Mouse (Mus musculus): ENCODE data around the gene Rpl29. TPM values are rescaled to one million over a fixed set of nuclear protein-coding genes. Genes with fewer than 3 reads are reported as not detected.

Rpl29 gene
- polyA plus RNA-seq, 1 experiment, result 145 TPM

- H3K4me3 ChIP-seq (replicated peaks; ENCODE audit: control insufficient read depth, low read depth, low read length), result no peak overlapping the region
- no peak overlapping the region for H3K27ac ChIP-seq (ENCODE audit: control insufficient read depth, insufficient read depth, low read depth, low read length, poor library complexity)
- H3K4me1 ChIP-seq (ENCODE audit: control insufficient read depth, insufficient read depth, low read length), result no peaks in the 10 kb centered on the region
- WGBS, result 91% methylated on average over 9 of the region's 9 CpGs
- TF ChIP-seq POLR2A (IDR thresholded peaks at IDR 0.05; ENCODE audit: borderline replicate concordance, control insufficient read depth, low read depth, low read length) (no peak), CTCF (IDR thresholded peaks at IDR 0.05; ENCODE audit: control insufficient read depth, insufficient read depth, low read length) (no peak)
These were observed 31.8 kb downstream of the Rpl29 start for GRCm38 (mm10) chr9:106461026-106461415.

GRCm38 (mm10) chr9:106461641-106462429 is 32.6 kb downstream of the Rpl29 start:
- 87% methylated on average over 16 of the region's 16 CpGs for WGBS
- no peak for TF ChIP-seq POLR2A (IDR thresholded peaks at IDR 0.05; ENCODE audit: borderline replicate concordance, control insufficient read depth, low read depth, low read length)
- no peak for TF ChIP-seq CTCF (IDR thresholded peaks at IDR 0.05; ENCODE audit: control insufficient read depth, insufficient read depth, low read length)
- H3K4me3 ChIP-seq (replicated peaks; ENCODE audit: control insufficient read depth, low read depth, low read length), result no peak overlapping the region
- H3K27ac ChIP-seq (ENCODE audit: control insufficient read depth, insufficient read depth, low read depth, low read length, poor library complexity), result no peak overlapping the region
- H3K4me1 ChIP-seq (ENCODE audit: control insufficient read depth, insufficient read depth, low read length), result no peaks in the 10 kb centered on the region

GRCm38 (mm10) chr9:106462430-106462800 is 33.2 kb downstream of the Rpl29 start:
- Histone ChIP-seq H3K4me1 (ENCODE audit: control insufficient read depth, insufficient read depth, low read length) (no peaks in the 10 kb centered on the region), H3K4me3 (replicated peaks; ENCODE audit: control insufficient read depth, low read depth, low read length) (no peak overlapping the region), H3K27ac (ENCODE audit: control insufficient read depth, insufficient read depth, low read depth, low read length, poor library complexity) (no peak overlapping the region)
- 90% methylated on average over 12 of the region's 12 CpGs for WGBS
- TF ChIP-seq POLR2A (IDR thresholded peaks at IDR 0.05; ENCODE audit: borderline replicate concordance, control insufficient read depth, low read depth, low read length) (no peak), CTCF (IDR thresholded peaks at IDR 0.05; ENCODE audit: control insufficient read depth, insufficient read depth, low read length) (no peak)

GRCm38 (mm10) chr9:106463122-106464063 is 34.1 kb downstream of the Rpl29 start:
- Histone ChIP-seq H3K4me1 (ENCODE audit: control insufficient read depth, insufficient read depth, low read length) (no peaks in the 10 kb centered on the region), H3K4me3 (replicated peaks; ENCODE audit: control insufficient read depth, low read depth, low read length) (no peak overlapping the region), H3K27ac (ENCODE audit: control insufficient read depth, insufficient read depth, low read depth, low read length, poor library complexity) (no peak overlapping the region; the same call in 1 of the 2 replicates)
- 86% methylated on average over 21 of the region's 21 CpGs for WGBS
- no peak for TF ChIP-seq CTCF (IDR thresholded peaks at IDR 0.05; ENCODE audit: control insufficient read depth, insufficient read depth, low read length)
- TF ChIP-seq POLR2A (IDR thresholded peaks at IDR 0.05; ENCODE audit: borderline replicate concordance, control insufficient read depth, low read depth, low read length), result no peak

GRCm38 (mm10) chr9:106464751-106465541 is 35.7 kb downstream of the Rpl29 start:
- no peak for TF ChIP-seq POLR2A (IDR thresholded peaks at IDR 0.05; ENCODE audit: borderline replicate concordance, control insufficient read depth, low read depth, low read length)
- no peak for TF ChIP-seq CTCF (IDR thresholded peaks at IDR 0.05; ENCODE audit: control insufficient read depth, insufficient read depth, low read length)
- no peaks in the 10 kb centered on the region for H3K4me1 ChIP-seq (ENCODE audit: control insufficient read depth, insufficient read depth, low read length)
- 2% methylated on average over 99 of the region's 99 CpGs for WGBS
- no peak overlapping the region for H3K4me3 ChIP-seq (replicated peaks; ENCODE audit: control insufficient read depth, low read depth, low read length)
- H3K27ac ChIP-seq (ENCODE audit: control insufficient read depth, insufficient read depth, low read depth, low read length, poor library complexity), result no peak overlapping the region

- Histone ChIP-seq H3K4me1 (ENCODE audit: control insufficient read depth, insufficient read depth, low read length) (no peaks in the 10 kb centered on the region), H3K27ac (ENCODE audit: control insufficient read depth, insufficient read depth, low read depth, low read length, poor library complexity) (no peak within 1 kb of the TSS), H3K4me3 (replicated peaks; ENCODE audit: control insufficient read depth, low read depth, low read length) (no peak within 1 kb of the TSS)
- TF ChIP-seq CTCF (IDR thresholded peaks at IDR 0.05; ENCODE audit: control insufficient read depth, insufficient read depth, low read length) (no peak), POLR2A (IDR thresholded peaks at IDR 0.05; ENCODE audit: borderline replicate concordance, control insufficient read depth, low read depth, low read length) (no peak)
- WGBS, result 28% methylated on average over 26 of the region's 26 CpGs
These were observed 36.4 kb downstream of the Rpl29 start, which contains the start of gene Gpr62 for GRCm38 (mm10) chr9:106465571-106466200. Gene Gpr62, minus strand, starts transcription at chr9:106465938.

- no peak overlapping the region for H3K4me3 ChIP-seq (replicated peaks; ENCODE audit: control insufficient read depth, low read depth, low read length)
- no peaks in the 10 kb centered on the region for H3K4me1 ChIP-seq (ENCODE audit: control insufficient read depth, insufficient read depth, low read length)
- no peak overlapping the region for H3K27ac ChIP-seq (ENCODE audit: control insufficient read depth, insufficient read depth, low read depth, low read length, poor library complexity)
- TF ChIP-seq POLR2A (IDR thresholded peaks at IDR 0.05; ENCODE audit: borderline replicate concordance, control insufficient read depth, low read depth, low read length), result no peak
- TF ChIP-seq CTCF (IDR thresholded peaks at IDR 0.05; ENCODE audit: control insufficient read depth, insufficient read depth, low read length), result no peak
- WGBS, result 77% methylated on average over 6 of the region's 6 CpGs
These were observed 37.5 kb downstream of the Rpl29 start for GRCm38 (mm10) chr9:106466721-106467120.
